Mouse (Mus musculus): ENCODE results near the gene Slc23a4.

DNA sequence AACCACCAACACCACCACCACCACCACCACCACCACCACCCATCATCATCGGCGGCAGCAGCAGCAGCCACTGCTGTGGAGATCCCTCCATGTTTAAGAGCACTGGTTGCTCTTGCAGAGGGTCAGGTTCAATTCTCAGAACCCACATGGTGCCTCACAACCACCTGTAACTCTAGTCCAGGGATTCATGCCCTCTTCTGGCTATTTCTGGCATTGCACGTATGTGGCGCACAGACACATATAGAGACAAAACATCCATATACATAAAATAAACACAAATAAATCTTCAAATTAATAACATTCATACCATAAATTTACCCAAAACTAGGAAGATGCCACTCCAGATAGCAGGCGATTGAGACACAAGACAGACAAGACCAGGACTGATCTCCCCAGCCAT, 22.5 kb upstream of the Slc23a4 start:
- TF ChIP-seq CTCF (IDR thresholded peaks at IDR 0.05): peak; percentile 14; the same call in 1 of the 2 replicates
- no peak for TF ChIP-seq EP300 (IDR thresholded peaks at IDR 0.05)

Measured in lung, postnatal 0 days (tissue).